Comparison of ENCODE assay signal across 8 mouse cellular contexts in the genomic region with DNA sequence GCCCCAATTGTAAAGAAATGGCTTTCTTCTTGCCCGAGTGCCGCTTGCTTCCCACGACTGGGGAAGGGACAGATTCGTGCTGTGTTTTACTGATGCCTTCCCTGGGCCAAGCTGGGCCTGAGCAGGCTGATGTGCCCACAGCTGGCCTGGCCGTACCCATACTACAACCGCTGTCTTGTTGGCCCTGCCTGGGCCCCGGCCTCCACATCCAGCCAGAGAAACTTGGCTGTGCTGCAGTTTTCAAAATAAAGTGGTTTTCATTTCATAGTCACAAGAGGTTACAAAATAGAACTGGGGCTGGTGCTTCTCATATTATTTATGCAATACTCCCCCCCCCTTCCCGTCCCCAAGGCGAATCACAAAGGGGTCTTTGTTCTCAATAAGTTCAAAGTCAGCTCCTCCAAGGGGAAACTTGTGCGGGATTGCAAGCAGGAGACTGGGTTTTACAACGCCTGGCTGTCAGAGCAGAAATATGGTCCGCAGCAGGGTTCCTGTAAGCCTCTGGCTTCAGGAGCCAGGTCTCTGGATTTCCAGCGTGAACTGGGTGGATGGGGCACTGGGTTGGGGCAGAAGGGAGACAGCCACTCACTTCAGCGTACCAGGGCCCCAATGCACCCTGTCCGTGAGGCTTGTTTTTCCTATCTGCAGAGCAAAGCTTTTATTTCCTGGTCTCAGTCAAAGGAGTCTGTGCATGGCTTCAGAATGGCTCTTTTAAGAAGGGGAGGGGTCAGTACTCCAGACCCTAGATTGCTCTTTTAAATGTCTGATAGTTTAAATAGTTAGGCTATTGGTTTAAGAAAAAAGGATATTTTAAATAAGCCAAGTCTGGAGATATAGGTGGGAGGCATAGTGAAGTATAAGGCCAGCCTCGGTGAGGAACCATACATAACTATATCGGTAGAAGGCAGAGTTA.
DNase-seq lines count a peak whose midpoint lies in the region; ATAC-seq lines count a peak whose summit lies in the region.

No protein-coding gene starts in this region.

- no peak overlapping the region for H3K4me3 ChIP-seq in embryonic facial prominence, embryonic 11.5 days (ENCODE audit: low read depth, low read length)
- H3K4me3 ChIP-seq in midbrain, embryonic 12.5 days = no peak overlapping the region

- H3K9ac ChIP-seq in embryonic facial prominence, embryonic 11.5 days (replicated peaks; ENCODE audit: low read length) = no peak overlapping the region
- no peak overlapping the region for H3K9ac ChIP-seq in midbrain, embryonic 12.5 days (replicated peaks)

- H3K9me3 ChIP-seq in embryonic facial prominence, embryonic 11.5 days (replicated peaks; ENCODE audit: control insufficient read depth, low read length) = no peaks in the 10 kb centered on the region
- H3K9me3 ChIP-seq in midbrain, embryonic 12.5 days = no peaks in the 10 kb centered on the region

- no peak for ATAC-seq in embryonic facial prominence, embryonic 11.5 days (replicated peaks; ENCODE audit: insufficient number of reproducible peaks, low FRiP score, low TSS enrichment, low read depth)
- peak; percentile 75 for ATAC-seq in midbrain, embryonic 12.5 days (ENCODE audit: low FRiP score, low read depth)
- no peak for ATAC-seq in CD4-positive, CD25-positive, alpha-beta regulatory T cell, adult 4 months

- no peak overlapping the region for H3K4me2 ChIP-seq in embryonic facial prominence, embryonic 11.5 days (ENCODE audit: low read depth, low read length)
- peak overlapping the region; percentile 23; the same call in 1 of the 2 replicates for H3K4me2 ChIP-seq in midbrain, embryonic 12.5 days (replicated peaks)

- peak overlapping the region; percentile 70 for H3K27ac ChIP-seq in embryonic facial prominence, embryonic 11.5 days (replicated peaks; ENCODE audit: low read depth, low read length)
- H3K27ac ChIP-seq in midbrain, embryonic 12.5 days (replicated peaks) = peak overlapping the region; percentile 83

- peak; percentile 20 for DNase-seq in right cerebral cortex, adult 18-20 months
- DNase-seq in right cerebral cortex, postnatal 4 days = no peak
- DNase-seq in embryonic facial prominence, embryonic 11.5 days (ENCODE audit: low spot score) = peak; percentile 70
- peak; percentile 39 for DNase-seq in gastrocnemius, postnatal 25 days
- peak; percentile 29 to 49 for DNase-seq in layer of hippocampus, postnatal 36 days
- DNase-seq in cerebellum, adult 11-12 months = no peak

- no peaks in the 10 kb centered on the region for H3K27me3 ChIP-seq in embryonic facial prominence, embryonic 11.5 days (ENCODE audit: control insufficient read depth, insufficient read depth, low read length)
- no peaks in the 10 kb centered on the region for H3K27me3 ChIP-seq in midbrain, embryonic 12.5 days

- peaks cover 3% of the 10 kb centered on the region; the same call in 1 of the 2 replicates for H3K4me1 ChIP-seq in embryonic facial prominence, embryonic 11.5 days (ENCODE audit: control insufficient read depth, insufficient read depth, low read length)
- peaks cover 28% of the 10 kb centered on the region for H3K4me1 ChIP-seq in midbrain, embryonic 12.5 days

- WGBS in embryonic facial prominence, embryonic 11.5 days = 34% methylated on average over 17 of the region's 17 CpGs
- WGBS in midbrain, embryonic 12.5 days = 27% methylated on average over 17 of the region's 17 CpGs

- H3K36me3 ChIP-seq in embryonic facial prominence, embryonic 11.5 days (replicated peaks; ENCODE audit: control insufficient read depth, insufficient read depth, low read depth, low read length) = no peaks in the 10 kb centered on the region
- H3K36me3 ChIP-seq in midbrain, embryonic 12.5 days = no peaks in the 10 kb centered on the region

Comparison
In these comparisons a context has a peak if more than half of its experiments do, and no peak if none do; other contexts are left out.
1. DNase-seq: peak in right cerebral cortex, adult 18-20 months (single experiment), embryonic facial prominence, embryonic 11.5 days (single experiment), gastrocnemius, postnatal 25 days (single experiment) and layer of hippocampus, postnatal 36 days (2 of 2); none in right cerebral cortex, postnatal 4 days (single experiment) and cerebellum, adult 11-12 months (single experiment).